In the genomic region with DNA sequence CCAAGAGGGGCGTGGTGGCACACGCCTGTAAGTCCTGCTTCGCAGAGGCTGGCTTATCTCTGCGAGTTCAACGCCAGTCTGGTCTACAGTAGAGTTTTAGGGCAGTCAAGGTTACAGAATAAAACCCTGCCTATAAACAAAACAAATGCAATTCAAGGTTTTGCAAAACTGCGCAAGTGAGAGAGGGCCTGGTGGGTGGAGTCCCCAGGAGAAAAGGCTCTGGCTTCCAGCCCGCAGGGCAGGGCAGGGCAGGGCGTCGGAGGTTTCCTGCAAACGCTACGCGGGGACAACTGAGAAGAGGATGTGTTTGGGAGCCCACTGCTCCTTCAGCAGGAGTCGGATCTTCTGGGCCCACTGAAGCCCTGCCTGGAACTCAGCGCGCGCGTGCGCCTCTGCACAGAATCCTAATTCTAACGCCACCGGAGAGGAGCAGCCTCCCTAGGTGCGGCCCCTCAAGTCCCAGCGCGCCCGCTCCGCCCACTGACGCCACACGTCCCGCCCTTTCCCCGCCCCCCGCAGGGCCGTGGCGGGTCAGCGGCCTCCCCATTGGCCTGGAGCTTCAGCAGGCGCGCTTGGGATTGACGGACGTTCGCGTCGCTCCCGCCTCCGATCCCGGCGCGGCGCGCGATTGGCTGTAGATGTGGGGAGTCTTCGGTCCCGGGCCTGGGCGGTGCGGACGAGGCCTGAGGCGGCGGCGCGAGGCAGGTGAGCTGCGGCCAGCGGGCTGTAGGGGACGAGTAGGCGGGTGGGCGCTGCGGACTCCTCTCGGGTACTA, we compare ENCODE assay signal across 8 mouse cellular contexts. TPM values are rescaled to one million over a fixed set of nuclear protein-coding genes. Genes with fewer than 3 reads are reported as not detected.
A peak's percentile ranks its signal among the peaks of the same experiment; 100 is the strongest.
DNase-seq lines count a peak whose midpoint lies in the region; ATAC-seq lines count a peak whose summit lies in the region.

Gene Sun1 (plus strand): TSS at position 643 of the 775 bp plus-strand sequence.

- peak; percentile 99 for DNase-seq in B cell, adult 2 months
- peak; percentile 99 for DNase-seq in brain, adult 2 months (ENCODE audit: low read depth, low spot score)
- DNase-seq in heart, embryonic 10.5 days (ENCODE audit: low spot score): peak; percentile 98
- peak; percentile 99 for DNase-seq in liver
- peak; percentile 99 for DNase-seq in spleen, postnatal 4 days (ENCODE audit: low spot score in 2 of 2)

- peak; percentile 81 for ATAC-seq in erythroblast, adult 5-6 weeks (replicated peaks; ENCODE audit: low FRiP score, poor library complexity, severe bottlenecking)
- peak; percentile 100 for ATAC-seq in kidney, embryonic 15.5 days (replicated peaks; ENCODE audit: low FRiP score)
- ATAC-seq in monocyte, adult 5-6 weeks (replicated peaks; ENCODE audit: insufficient number of reproducible peaks, low FRiP score, low TSS enrichment, poor library complexity, severe bottlenecking): peak; percentile 83

- peak within 1 kb of the TSS; percentile 80 for H3K9ac ChIP-seq in kidney, embryonic 15.5 days

- H3K4me1 ChIP-seq in heart, embryonic 10.5 days: peaks cover 35% of the 10 kb centered on the region
- peaks cover 21% of the 10 kb centered on the region for H3K4me1 ChIP-seq in kidney, embryonic 15.5 days

- H3K36me3 ChIP-seq in heart, embryonic 10.5 days: 0 out of 2 replicates have a peak, but pooled peaks cover 3% of the 10 kb centered on the region
- no peaks in the 10 kb centered on the region; the same call in 1 of the 2 replicates for H3K36me3 ChIP-seq in kidney, embryonic 15.5 days

- H3K4me2 ChIP-seq in kidney, embryonic 15.5 days: peak within 1 kb of the TSS; percentile 95

- under 1% methylated on average over 64 of the region's 64 CpGs for WGBS in heart, embryonic 10.5 days
- whole genome bisulfite sequencing in kidney, embryonic 15.5 days: 1% methylated on average over 64 of the region's 64 CpGs

- peak within 1 kb of the TSS; percentile 93 for H3K27ac ChIP-seq in heart, embryonic 10.5 days
- peak within 1 kb of the TSS; percentile 93 for H3K27ac ChIP-seq in kidney, embryonic 15.5 days

- no peaks in the 10 kb centered on the region for H3K9me3 ChIP-seq in heart, embryonic 10.5 days
- H3K9me3 ChIP-seq in kidney, embryonic 15.5 days (replicated peaks): no peaks in the 10 kb centered on the region

- no peaks in the 10 kb centered on the region for H3K27me3 ChIP-seq in heart, embryonic 10.5 days (ENCODE audit: insufficient read depth, poor library complexity, severe bottlenecking)
- H3K27me3 ChIP-seq in kidney, embryonic 15.5 days: no peaks in the 10 kb centered on the region

- H3K4me3 ChIP-seq in heart, embryonic 10.5 days: peak within 1 kb of the TSS; percentile 97
- peak within 1 kb of the TSS; percentile 89 for H3K4me3 ChIP-seq in kidney, embryonic 15.5 days (replicated peaks)

RNA-seq across cellular contexts. Expression of gene Sun1, which starts in this region (rescaled TPM):
- total RNA-seq in erythroblast, adult 5-6 weeks (2015; ENCODE audit: low replicate concordance): 13.0 and 18.6 TPM in 2 replicates
- total RNA-seq in erythroblast, adult 5-6 weeks (2017; ENCODE audit: low replicate concordance): 22.7 and 41.7 TPM in 2 replicates
- 40.3 and 43.8 TPM in 2 replicates for polyA plus RNA-seq in heart, embryonic 10.5 days (2016; fragmentation: Nextera tagmentation; extraction: Ambion mirVana)
- 50.0 and 57.3 TPM in 2 replicates for polyA plus RNA-seq in kidney, embryonic 15.5 days (2015; fragmentation: Nextera tagmentation; extraction: Ambion mirVana)
- total RNA-seq in monocyte, adult 5-6 weeks (2017): 62.9 to 89.5 TPM (median 80.2 TPM) in 3 replicates

Comparison
In these comparisons a context has a peak if more than half of its experiments do, and no peak if none do; other contexts are left out.
1. Peak in every context shown above with its lines: DNase-seq, ATAC-seq, H3K4me3 ChIP-seq and H3K27ac ChIP-seq.